Comparison of ENCODE assay signal across 8 mouse cellular contexts in the genomic region with DNA sequence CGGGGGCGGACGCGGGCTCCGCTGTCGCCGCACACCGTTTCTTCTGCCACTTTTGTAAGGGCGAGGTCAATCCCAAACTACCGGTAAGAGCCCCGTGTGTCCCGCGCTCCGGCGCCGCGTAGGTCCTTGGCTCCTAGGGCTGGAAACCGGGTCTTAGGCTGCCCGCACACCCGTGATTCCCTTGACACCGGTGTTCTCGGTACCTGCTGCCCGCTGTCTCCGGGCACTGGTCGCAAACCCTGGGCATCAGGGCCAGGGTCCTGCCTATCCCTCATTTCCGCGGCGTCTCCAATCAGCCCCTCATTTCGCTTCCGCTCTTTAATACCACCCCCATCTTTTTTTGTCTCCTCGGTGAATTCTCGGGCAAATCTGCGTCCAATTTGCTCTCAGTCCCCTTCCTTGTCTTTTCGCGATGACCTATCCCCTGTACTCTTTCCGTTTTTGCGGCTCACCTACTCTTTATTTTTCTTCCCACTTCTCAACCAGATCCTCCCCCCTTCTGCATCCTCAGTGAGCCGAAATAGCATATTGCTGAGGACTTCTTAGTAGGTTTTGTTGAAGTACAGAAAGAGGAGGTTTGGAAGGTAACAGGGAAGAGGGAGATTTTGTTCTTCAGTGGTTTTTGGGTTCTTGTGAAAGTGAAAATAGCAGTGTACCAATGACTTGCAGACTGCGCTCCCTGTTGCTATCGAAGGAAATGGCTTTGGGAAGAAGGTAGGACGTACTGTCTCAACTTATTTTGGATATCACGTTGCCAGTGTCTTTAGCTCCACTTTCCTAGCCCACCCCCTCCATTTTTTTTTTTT. TPM values are rescaled to one million over a fixed set of nuclear protein-coding genes. Genes with fewer than 3 reads are reported as not detected.
DNase-seq lines count a peak whose midpoint lies in the region; ATAC-seq lines count a peak whose summit lies in the region.

No protein-coding gene starts in this region.

- peaks cover 33% of the 10 kb centered on the region for H3K4me1 ChIP-seq in embryonic facial prominence, embryonic 10.5 days
- peaks cover 42% of the 10 kb centered on the region for H3K4me1 ChIP-seq in hindbrain, embryonic 15.5 days (replicated peaks)

- under 1% methylated on average over 42 of the region's 42 CpGs for WGBS in embryonic facial prominence, embryonic 10.5 days
- under 1% methylated on average over 42 of the region's 42 CpGs for WGBS in hindbrain, embryonic 15.5 days

- peak overlapping the region; percentile 94 for H3K27ac ChIP-seq in embryonic facial prominence, embryonic 10.5 days (replicated peaks)
- H3K27ac ChIP-seq in hindbrain, embryonic 15.5 days (replicated peaks) = peak overlapping the region; percentile 86

- H3K9ac ChIP-seq in hindbrain, embryonic 15.5 days = peak overlapping the region; percentile 92

- H3K36me3 ChIP-seq in embryonic facial prominence, embryonic 10.5 days (replicated peaks) = peaks cover 27% of the 10 kb centered on the region
- H3K36me3 ChIP-seq in hindbrain, embryonic 15.5 days = peaks cover 2% of the 10 kb centered on the region; the same call in 1 of the 2 replicates

- H3K27me3 ChIP-seq in embryonic facial prominence, embryonic 10.5 days (replicated peaks; ENCODE audit: low read depth, poor library complexity, severe bottlenecking) = no peaks in the 10 kb centered on the region
- no peaks in the 10 kb centered on the region for H3K27me3 ChIP-seq in hindbrain, embryonic 15.5 days

- peak overlapping the region; percentile 77 for H3K4me2 ChIP-seq in hindbrain, embryonic 15.5 days

- H3K4me3 ChIP-seq in embryonic facial prominence, embryonic 10.5 days = peak overlapping the region; percentile 89
- peak overlapping the region; percentile 81 for H3K4me3 ChIP-seq in hindbrain, embryonic 15.5 days

- DNase-seq in heart, adult 8-10 months (ENCODE audit: low spot score) = peak; percentile 38
- DNase-seq in heart, adult 11 months = no peak
- peak; percentile 55 for DNase-seq in CD4-positive, CD25-positive, alpha-beta regulatory T cell, adult 2 months (ENCODE audit: low read depth, low spot score)
- no peak for DNase-seq in embryonic facial prominence, embryonic 10.5 days (ENCODE audit: low spot score)
- no peak for DNase-seq in spleen, postnatal 4 days (ENCODE audit: low spot score in 2 of 2)
- DNase-seq in cerebellum, postnatal 4 days (ENCODE audit: low spot score in 2 of 2) = no peak

- H3K9me3 ChIP-seq in embryonic facial prominence, embryonic 10.5 days = no peaks in the 10 kb centered on the region
- no peaks in the 10 kb centered on the region for H3K9me3 ChIP-seq in hindbrain, embryonic 15.5 days

- peak; percentile 67; the same call in 1 of the 2 replicates for ATAC-seq in hindbrain, embryonic 15.5 days (ENCODE audit: low FRiP score, low read depth)
- ATAC-seq in megakaryocyte progenitor cell, adult 5-6 weeks (replicated peaks; ENCODE audit: poor library complexity) = peak; percentile 26

RNA-seq across cellular contexts. Expression of a gene that starts 0.6 kb away (rescaled TPM):
- 10 to 100 TPM; 21.5 to 32.5 (median 27.8) TPM for total RNA-seq in heart, adult 8-10 months (2022)
- polyA plus RNA-seq in embryonic facial prominence, embryonic 10.5 days (2016; fragmentation: Nextera tagmentation; extraction: Ambion mirVana) = 66.8 and 69.7 TPM in 2 replicates
- 72.2 and 76.6 TPM in 2 replicates for polyA plus RNA-seq in hindbrain, embryonic 15.5 days (2015; fragmentation: Nextera tagmentation; extraction: Ambion mirVana)
- total RNA-seq in megakaryocyte progenitor cell, adult 5-6 weeks (2015) = 71.4 and 76.5 TPM in 2 replicates
- total RNA-seq in megakaryocyte progenitor cell, adult 5-6 weeks (2017) = 70.7 and 81.6 TPM in 2 replicates

RNA-seq across cellular contexts. Expression of a gene that starts 0.6 kb away (rescaled TPM):
- total RNA-seq in heart, adult 8-10 months (2022) = 10 to 100 TPM; 22.8 to 25.7 (median 24.0) TPM
- polyA plus RNA-seq in embryonic facial prominence, embryonic 10.5 days (2016; fragmentation: Nextera tagmentation; extraction: Ambion mirVana) = 44.1 and 47.6 TPM in 2 replicates
- polyA plus RNA-seq in hindbrain, embryonic 15.5 days (2015; fragmentation: Nextera tagmentation; extraction: Ambion mirVana) = 29.7 and 31.1 TPM in 2 replicates
- 31.2 and 35.2 TPM in 2 replicates for total RNA-seq in megakaryocyte progenitor cell, adult 5-6 weeks (2015)
- 19.8 and 27.7 TPM in 2 replicates for total RNA-seq in megakaryocyte progenitor cell, adult 5-6 weeks (2017)

RNA-seq across cellular contexts. Expression of a gene that starts 19.7 kb away (rescaled TPM):
- 1 to 10 TPM; 2.9 to 4.0 (median 3.2) TPM for total RNA-seq in heart, adult 8-10 months (2022)
- polyA plus RNA-seq in embryonic facial prominence, embryonic 10.5 days (2016; fragmentation: Nextera tagmentation; extraction: Ambion mirVana) = 12.9 and 13.0 TPM in 2 replicates
- polyA plus RNA-seq in hindbrain, embryonic 15.5 days (2015; fragmentation: Nextera tagmentation; extraction: Ambion mirVana) = 19.0 and 19.4 TPM in 2 replicates
- 0.59 TPM in 1 of 2 replicates, not detected in the other for total RNA-seq in megakaryocyte progenitor cell, adult 5-6 weeks (2015)
- not detected in 2 replicates for total RNA-seq in megakaryocyte progenitor cell, adult 5-6 weeks (2017)

RNA-seq across cellular contexts. Expression of a gene that starts 31.8 kb away (rescaled TPM):
- total RNA-seq in heart, adult 8-10 months (2022) = 10 to 100 TPM; 12.6 to 15.1 (median 14.5) TPM
- polyA plus RNA-seq in embryonic facial prominence, embryonic 10.5 days (2016; fragmentation: Nextera tagmentation; extraction: Ambion mirVana) = 45.2 and 53.4 TPM in 2 replicates
- polyA plus RNA-seq in hindbrain, embryonic 15.5 days (2015; fragmentation: Nextera tagmentation; extraction: Ambion mirVana) = 38.3 and 42.6 TPM in 2 replicates
- 4.0 and 8.1 TPM in 2 replicates for total RNA-seq in megakaryocyte progenitor cell, adult 5-6 weeks (2015)
- 2.6 and 6.7 TPM in 2 replicates for total RNA-seq in megakaryocyte progenitor cell, adult 5-6 weeks (2017)

RNA-seq across cellular contexts. Expression of a gene that starts 58.1 kb away (rescaled TPM):
- 1 to 10 TPM in 3 of 4 experiments, under 1 TPM in 1; 0.57 to 2.1 (median 1.6) TPM for total RNA-seq in heart, adult 8-10 months (2022)
- 0.11 and 0.14 TPM in 2 replicates for polyA plus RNA-seq in embryonic facial prominence, embryonic 10.5 days (2016; fragmentation: Nextera tagmentation; extraction: Ambion mirVana)
- polyA plus RNA-seq in hindbrain, embryonic 15.5 days (2015; fragmentation: Nextera tagmentation; extraction: Ambion mirVana) = 2.2 and 2.7 TPM in 2 replicates
- not detected in 2 replicates for total RNA-seq in megakaryocyte progenitor cell, adult 5-6 weeks (2015)
- total RNA-seq in megakaryocyte progenitor cell, adult 5-6 weeks (2017) = not detected in 2 replicates

Comparison
In these comparisons a context has a peak if more than half of its experiments do, and no peak if none do; other contexts are left out.
1. DNase-seq: peak in heart, adult 8-10 months (single experiment) and CD4-positive, CD25-positive, alpha-beta regulatory T cell, adult 2 months (single experiment); none in heart, adult 11 months (single experiment), embryonic facial prominence, embryonic 10.5 days (single experiment), spleen, postnatal 4 days (0 of 2) and cerebellum, postnatal 4 days (0 of 2).